Mouse (Mus musculus) urinary bladder, postnatal 4 days (tissue): Measurements from ENCODE around the gene Crybb2.

Experiments used
- DNase-seq, 2 experiments: peaks; one replicate each; pipeline ENCODE4 v3.0.0; 2021 to 2022; ENCODE audit warnings: low spot score in 2 of 2

Crybb2 gene

DNA sequence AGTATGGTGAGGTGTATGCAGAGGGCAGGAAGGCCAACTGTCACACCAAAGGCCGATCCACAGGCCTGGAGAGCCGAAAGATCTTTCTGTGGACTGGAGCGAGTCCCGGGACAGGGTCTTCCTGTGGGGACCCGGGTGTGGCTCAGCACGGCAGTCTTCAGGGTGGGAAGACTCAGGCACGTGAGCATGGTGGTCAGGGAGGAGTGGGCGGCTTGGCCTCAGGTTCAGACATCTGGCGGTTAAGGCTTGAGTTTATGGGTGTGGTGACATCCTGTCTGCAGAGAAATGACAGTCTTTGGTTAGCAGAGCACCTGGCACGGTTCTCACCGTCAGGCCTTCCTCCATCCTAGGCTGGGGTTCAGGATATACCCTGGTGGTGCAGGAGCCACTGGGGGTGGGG is 20.8 kb upstream of the Crybb2 start:
- no peak for DNase-seq

- no peak for DNase-seq
These were observed 20.3 kb upstream of the Crybb2 start for GRCm38 (mm10) chr5:113090077-113090690.

- no peak for DNase-seq
These were observed 17.5 kb upstream of the Crybb2 start for GRCm38 (mm10) chr5:113087465-113087864.

DNA sequence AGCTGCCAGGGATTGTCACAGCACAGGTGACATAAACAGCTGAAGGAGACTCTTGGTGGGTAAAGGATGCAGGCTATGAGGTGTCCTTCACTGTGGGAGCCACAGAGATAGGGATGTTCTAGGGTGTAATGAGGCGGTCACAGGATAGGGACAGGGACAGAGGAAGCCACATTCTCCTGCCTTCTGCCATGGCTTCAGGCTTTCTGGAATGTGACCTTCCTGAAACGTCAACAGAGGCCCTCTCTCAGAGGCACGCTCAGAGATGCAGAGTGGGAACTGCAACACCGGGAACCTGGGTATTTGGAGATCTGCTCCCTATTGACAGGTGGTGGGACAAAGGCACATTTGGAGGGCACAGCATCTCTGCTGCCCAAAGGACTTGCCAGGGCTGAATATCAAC is 17.1 kb upstream of the Crybb2 start:
- DNase-seq, result no peak

GRCm38 (mm10) chr5:113086439-113086838 is 16.5 kb upstream of the Crybb2 start:
- DNase-seq, result no peak

DNA sequence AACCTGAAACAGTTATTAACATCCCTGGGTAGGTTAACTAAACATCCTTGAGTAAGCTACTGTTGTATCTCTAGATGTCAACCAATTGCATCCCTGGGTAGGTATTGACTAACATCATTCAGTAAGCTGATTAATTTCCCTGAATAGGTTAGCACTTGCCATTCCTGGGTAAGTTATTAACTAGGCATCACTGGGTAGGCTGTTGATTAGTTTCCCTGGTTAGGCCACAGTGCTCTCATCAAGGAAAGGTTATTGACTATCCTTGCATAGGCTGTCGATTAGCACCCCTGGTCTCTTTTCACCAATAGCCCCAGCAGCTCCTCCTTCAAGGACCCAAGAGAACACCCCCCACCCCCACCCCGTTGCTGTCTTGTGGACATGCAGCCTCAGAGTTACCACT is 16.0 kb upstream of the Crybb2 start:
- no peak for DNase-seq

DNA sequence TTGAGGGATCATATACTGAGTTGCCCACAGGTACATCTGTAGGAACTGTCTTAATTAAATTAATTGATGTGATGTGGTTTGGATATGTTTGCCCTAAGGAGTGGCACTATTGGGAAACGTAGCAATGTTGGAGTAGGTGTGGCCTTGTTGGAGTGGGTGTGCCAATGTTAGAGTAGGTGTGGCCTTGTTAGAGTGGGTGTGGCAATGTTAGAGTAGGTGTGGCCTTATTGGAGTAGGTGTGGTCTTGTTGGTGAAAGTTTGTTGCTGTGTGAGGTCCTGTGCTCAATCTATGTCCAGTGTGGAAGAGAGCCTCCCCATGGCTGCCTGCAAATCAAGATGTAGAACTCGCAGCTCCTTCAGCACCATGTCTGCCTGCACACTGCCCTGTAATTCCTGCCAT is 14.4 kb upstream of the Crybb2 start:
- no peak for DNase-seq

- DNase-seq, result no peak
These were observed 12.6 kb upstream of the Crybb2 start for GRCm38 (mm10) chr5:113082356-113083168.

GRCm38 (mm10) chr5:113081439-113081838 is 11.5 kb upstream of the Crybb2 start, which contains the start of gene Crybb3:
Gene Crybb3, minus strand, starts transcription at chr5:113081584.
- no peak for DNase-seq

DNA sequence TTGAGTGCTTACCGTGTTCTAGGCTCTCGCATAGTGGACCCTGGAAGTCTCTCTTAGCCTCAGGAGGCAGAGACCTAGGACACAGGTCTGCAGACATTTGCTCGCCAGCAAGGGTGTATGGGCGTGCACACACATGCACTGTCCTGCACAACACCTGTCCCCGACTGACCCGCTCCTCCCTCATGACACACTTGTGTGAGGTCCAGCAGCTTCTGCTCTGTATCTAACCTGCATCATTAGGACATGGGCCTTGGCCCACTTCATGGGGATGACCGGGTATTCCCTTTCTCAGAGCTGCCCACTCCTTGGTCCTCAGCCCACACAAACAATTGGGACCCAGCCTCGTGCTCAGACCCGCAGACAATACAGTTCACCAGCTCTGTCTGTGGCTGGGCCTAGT is 11.1 kb upstream of the Crybb2 start:
- DNase-seq, result no peak

DNA sequence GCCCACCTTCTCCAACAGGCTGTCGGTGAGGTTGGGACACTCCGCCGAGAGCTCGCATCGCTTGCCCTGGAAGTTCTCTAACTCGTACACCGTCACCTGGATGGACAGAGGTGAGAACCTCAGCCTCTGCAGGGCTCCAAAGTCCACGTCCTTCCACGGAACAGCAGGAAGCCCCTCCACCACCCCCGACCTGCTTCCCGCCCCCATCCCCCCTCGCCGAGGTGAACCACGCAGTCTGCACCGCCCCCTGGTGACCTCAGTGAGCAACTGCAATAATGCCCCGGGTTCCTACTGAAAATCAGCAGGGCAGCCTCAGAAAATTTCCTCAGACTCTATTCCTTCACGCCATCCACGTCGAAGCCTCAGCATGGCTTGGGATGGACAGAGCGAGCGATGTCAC is 9.9 kb upstream of the Crybb2 start:
- no peak for DNase-seq

- DNase-seq, result no peak
These were observed 8.8 kb upstream of the Crybb2 start for GRCm38 (mm10) chr5:113078686-113079085.

DNA sequence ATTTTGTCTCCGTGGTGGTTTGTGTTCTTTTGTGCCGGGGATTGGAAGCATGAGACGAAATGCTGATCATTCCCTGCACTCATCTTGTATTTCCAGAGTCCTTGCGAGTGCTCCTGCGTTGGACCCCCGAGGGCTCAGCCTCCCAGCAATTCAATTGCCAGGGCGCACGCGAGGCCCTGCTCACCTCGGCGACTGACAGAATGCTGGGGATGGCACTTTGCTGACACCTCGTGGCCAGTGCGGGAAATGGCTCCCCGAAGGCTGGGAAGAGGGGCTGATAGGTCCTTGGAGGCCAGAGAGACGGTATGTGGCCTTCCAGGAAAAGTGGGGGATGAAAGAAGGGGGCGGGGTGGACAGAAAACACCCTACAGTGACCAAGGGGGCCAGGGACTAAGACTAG is 15.6 kb downstream of the Crybb2 start:
- DNase-seq, result peak; percentile 56 to 80

DNA sequence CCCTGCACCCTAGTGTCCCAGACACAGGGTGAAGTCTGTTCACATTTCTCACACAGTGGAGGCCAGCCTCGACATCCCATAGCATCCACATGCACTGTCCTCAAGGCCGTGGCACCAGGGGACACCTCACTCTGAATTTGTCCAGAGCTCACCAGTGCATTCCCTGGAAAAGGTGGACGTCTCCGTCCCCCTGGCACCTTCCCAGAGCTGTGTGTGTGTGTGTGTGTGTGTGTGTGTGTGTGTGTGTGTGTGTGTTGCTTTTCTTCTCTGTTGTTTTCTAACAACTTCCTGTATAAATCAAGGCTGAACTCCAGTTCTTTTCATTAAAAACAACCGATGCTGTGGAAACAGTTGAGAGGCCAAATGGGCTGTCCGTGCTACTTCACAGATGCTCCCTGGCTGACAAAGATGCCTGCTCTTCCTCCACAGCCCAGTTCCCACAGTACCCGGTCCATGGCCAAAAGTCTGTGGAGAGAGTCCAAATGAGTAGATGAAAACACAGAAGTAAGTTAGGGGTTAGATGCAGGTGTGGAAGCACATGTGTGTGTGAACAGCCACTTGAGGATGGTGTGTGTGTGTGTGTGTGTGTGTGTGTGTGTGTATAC is 19.2 kb downstream of the Crybb2 start:
- no peak for DNase-seq

- no peak for DNase-seq
These were observed 20.0 kb downstream of the Crybb2 start for GRCm38 (mm10) chr5:113049876-113050275.

GRCm38 (mm10) chr5:113045511-113046273 is 24.2 kb downstream of the Crybb2 start:
- no peak for DNase-seq

DNA sequence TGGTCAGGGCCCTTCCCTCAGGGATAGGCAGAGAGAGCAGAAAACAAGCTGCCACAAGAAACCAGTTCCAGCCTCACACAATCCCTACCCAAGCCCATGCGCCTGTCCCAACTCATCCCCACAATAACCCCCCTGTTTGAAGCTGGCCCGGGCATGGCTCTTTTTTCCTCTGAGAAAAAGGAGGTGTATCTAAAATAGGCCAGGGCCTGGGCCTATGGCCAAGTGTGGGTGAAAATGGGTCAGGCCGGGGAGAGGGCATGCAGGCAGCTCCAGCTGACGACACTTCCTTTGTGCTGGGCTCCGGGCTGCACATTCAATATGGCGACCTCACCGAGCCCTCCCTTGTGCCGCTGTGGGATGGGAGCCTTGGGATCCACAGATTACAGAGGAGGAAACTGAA is 26.4 kb downstream of the Crybb2 start:
- DNase-seq, result no peak

DNA sequence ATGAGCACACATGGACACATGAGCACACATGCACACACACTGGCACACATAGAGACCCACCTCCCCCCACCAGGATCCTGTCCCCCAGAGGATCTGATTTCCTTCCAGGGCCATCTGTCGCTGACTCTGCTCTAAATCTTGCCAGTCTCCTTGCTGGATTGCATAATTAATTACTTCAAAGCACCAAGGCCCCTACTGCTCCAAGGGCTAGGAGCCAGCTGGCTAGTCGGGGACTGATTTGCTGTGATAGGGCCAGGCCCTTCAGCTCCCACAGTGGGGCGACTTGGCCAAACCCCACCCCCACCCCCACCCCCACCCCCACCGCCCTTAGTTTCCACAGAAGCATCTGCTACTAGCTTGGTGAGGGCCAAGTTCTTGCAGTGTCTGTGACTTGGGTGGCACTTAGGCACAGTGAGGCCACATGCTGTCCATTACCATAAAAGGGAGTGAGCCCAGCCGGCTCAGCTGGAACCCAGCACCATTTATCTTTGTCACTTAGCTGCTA is 28.3 kb downstream of the Crybb2 start:
- DNase-seq, result no peak

- no peak for DNase-seq
These were observed 29.1 kb downstream of the Crybb2 start for GRCm38 (mm10) chr5:113040776-113041175.

DNA sequence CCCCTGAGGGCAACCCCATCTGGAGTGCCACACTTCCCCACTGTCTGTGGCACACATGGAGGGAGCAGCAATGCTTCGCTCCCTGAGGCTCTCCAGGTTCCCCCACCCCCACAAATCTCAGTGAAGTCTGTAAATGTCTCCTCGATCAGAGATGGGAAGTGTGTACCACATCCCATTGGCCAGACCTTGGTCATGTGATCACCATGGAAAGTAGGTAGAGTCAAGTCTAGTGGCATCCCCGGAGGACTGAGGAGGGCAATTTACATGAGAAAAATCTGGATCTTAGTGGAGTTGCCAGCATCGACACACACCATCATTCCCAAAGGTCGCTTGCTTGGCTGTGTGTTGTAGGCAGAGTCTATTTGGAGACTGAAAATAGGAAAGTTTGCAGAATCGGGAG is 31.3 kb downstream of the Crybb2 start:
- DNase-seq, result no peak

DNA sequence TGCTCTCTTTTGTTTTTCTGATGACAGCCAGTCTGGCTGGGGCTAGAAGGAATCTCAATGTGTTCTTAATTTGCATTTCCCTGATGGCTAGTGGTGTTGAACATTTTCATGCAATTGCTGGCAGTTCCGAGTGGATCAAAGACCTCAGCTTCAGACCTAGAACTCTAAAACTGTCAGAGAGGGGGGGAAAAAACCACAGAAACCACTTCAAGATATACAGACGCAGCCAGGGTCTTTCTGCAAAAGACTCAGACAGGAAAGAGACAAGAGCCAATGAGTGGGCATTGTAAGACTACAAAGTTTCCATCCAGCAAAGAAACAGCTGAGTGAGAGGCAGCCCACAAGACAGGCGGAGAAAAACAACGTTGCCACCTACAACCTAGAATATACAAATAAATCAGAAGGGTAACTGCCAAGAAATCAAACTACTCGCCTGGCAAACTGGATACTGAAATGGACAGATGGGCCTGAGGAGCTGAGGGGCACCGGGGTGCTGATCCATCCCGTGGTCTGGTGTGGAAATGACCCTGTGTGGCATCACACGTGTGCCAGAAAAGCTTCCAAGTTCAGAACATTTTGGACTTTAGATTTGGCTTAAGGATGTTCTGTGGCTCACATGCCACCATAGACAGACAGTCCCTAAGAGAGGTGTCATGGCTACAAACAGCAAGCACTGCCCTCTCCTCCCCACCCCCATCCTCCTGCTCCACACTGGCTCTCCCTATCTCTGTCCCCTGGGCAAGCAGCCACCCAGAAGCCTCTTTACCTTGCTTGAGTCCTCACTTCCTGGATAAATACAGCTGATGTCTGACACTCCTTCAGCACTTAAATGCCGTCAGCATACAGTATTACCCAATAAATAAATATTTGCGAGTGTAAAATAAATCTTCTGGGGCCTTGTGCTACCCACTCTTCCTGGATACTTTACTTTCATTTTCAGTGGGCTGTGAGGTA is 34.5 kb downstream of the Crybb2 start:
- no peak for DNase-seq
